Mouse (Mus musculus) T-helper 1 cell (primary cell): ENCODE data around the gene Imp3.

Experiments
- in situ Hi-C: fragments of 300-600 bp; cut with MboI, MseI; formaldehyde crosslinking; loops from one replicate; pipeline ENCODE4 v1.15.1; 2025; ENCODE audit warnings: high pct_unique_total_duplicates

Imp3 gene

GRCm38 (mm10) chr9:56970158-56970557 lies 32.9 kb downstream of the Imp3 start:
- in situ Hi-C loops, result no loop called here

GRCm38 (mm10) chr9:56973960-56974524 lies 36.8 kb downstream of the Imp3 start:
- in situ Hi-C loops, result no loop called here

GRCm38 (mm10) chr9:56975199-56975598 lies 37.9 kb downstream of the Imp3 start:
- in situ Hi-C loops, result no loop called here

- in situ Hi-C loops, result no loop called here
These were observed 42.9 kb downstream of the Imp3 start for GRCm38 (mm10) chr9:56980186-56980585.

- in situ Hi-C loops, result no loop called here
These were observed 44.2 kb downstream of the Imp3 start for GRCm38 (mm10) chr9:56981502-56981901.
